Mouse (Mus musculus) MN1 (cell line): Measurements from ENCODE around the gene Wasl.

ENCODE experiments used
- DNase-seq: peaks from one replicate; pipeline ENCODE4 v3.0.0-alpha.2; 2016; ENCODE audit warnings: low spot score

Wasl gene

GRCm38 (mm10) chr6:24645346-24646053 is 19.3 kb downstream of the Wasl start:
- DNase-seq, result no peak

DNA sequence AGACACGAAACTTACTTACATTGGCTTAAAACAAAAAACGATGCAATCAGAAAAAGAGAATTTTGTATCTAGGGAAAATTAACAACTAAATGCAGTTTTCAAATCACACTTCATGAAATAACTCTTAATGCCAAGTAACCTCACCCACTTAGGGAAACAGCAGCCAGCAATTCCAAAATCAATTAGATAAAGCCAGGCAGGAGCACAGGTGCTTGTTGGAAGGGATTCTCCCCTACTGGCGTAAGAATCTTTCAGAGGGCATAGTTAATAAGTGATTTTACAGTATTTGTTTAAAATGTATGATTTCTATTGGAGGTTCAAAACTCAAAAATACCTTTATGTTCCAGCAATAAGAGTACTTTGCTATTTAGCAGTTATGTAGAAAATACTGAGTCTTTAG is 21.8 kb downstream of the Wasl start:
- DNase-seq, result no peak

- DNase-seq, result no peak
Measured at GRCm38 (mm10) chr6:24642161-24642560, 22.6 kb downstream of the Wasl start.

- DNase-seq, result no peak
Measured at GRCm38 (mm10) chr6:24641286-24641685, 23.5 kb downstream of the Wasl start.

- no peak for DNase-seq
Measured at GRCm38 (mm10) chr6:24635814-24636213, 29.0 kb downstream of the Wasl start.

DNA sequence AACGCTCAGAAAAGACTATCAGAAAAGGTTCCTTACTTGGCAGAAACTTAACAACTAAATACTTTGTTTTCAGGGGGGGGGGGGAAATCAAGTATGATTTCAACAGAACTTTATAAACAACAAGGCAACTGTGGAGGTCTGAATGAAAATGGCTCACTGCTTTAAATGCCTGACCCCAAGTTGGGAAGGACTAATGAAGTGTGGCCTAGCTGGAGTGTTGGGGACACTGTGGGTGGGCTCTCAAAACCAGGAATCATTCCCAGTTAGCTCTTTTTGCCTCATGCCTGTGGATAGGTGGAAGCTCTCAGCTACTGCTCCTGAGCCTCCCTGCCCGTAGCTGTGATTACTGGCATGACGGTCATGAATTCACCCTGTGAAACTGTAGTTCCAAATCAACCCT is 30.7 kb downstream of the Wasl start:
- no peak for DNase-seq

DNA sequence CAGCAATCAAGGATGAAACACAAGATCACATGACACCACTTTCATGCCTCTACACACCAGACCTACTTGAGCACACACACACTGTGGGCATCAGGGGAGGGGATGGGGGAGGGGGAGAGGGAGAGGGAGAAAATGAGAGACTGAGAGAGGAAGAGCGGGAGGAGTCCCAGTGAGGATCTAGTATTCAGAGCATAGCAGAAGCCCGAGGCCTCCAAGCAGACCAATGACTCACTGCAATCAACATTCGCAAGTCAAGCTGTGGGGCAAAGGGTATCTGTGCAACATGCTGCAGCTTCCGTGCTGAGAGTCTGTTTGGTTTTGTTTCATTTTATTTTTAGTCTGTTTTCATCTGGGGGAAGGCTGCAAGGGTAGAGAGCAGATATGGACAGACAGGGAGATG is 32.7 kb downstream of the Wasl start:
- DNase-seq, result peak; percentile 18

GRCm38 (mm10) chr6:24628499-24628898 is 36.3 kb downstream of the Wasl start:
- peak; percentile 16 for DNase-seq

GRCm38 (mm10) chr6:24627586-24628030 is 37.2 kb downstream of the Wasl start:
- peak; percentile 79 for DNase-seq

DNA sequence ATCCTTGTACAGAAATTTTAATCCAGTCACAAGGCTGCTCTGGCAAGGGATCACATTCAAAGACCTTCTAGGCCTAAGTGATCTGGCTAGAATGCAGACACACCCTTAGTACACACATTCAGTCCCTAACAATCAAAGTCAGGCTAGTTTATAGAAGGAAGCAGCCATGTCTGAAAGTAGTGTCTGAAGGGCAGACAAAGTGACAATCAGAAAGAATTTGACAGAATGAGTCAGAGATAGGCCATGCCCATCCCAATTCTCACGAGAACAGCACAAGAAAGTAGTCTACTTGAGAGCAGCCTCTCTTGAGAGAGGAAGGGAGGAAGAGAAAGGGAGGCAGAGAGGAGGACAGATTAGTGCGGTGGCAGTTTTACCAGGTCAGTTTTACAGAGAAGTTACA is 42.7 kb downstream of the Wasl start:
- DNase-seq, result no peak

- no peak for DNase-seq
Measured at GRCm38 (mm10) chr6:24620936-24621335, 43.9 kb downstream of the Wasl start.

- no peak for DNase-seq
Measured at GRCm38 (mm10) chr6:24619285-24620045, 45.3 kb downstream of the Wasl start.

DNA sequence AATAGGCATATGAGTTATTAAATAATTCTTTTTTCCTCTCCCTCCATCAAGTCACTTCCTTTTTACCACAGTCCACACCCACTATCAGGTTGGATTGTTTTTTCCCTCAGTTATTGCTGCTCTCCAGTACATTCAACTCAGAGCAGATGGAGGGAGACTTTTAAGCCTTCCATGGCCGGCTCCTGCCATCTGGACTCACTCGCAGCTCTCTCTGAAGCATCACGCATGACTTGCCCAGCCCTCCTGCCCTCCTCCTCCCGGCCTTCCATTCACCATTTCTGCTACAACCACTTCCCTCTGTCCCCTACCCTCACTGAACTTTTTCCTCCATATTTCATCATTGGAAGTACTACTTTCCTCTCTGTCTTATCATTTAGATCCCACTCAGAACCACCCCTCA is 48.1 kb downstream of the Wasl start:
- DNase-seq, result no peak

DNA sequence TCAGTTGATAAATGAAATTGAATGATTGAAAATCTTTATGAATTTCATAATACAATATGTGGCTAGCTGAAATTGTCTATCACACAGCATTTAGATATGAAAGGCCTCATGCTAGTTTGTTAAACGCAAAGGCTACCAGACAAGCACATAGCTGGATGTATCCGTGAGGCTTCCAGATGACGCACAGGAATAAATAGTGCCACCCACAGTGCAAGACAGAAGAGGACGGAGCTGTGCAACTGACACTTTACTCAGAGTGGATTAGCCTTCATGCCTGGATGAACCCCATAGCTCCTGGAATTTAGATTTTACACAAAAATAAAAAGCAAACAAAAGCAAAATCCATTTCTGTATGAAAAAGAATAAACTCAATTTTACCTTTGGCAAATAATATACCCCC is 50.9 kb downstream of the Wasl start:
- no peak for DNase-seq

DNA sequence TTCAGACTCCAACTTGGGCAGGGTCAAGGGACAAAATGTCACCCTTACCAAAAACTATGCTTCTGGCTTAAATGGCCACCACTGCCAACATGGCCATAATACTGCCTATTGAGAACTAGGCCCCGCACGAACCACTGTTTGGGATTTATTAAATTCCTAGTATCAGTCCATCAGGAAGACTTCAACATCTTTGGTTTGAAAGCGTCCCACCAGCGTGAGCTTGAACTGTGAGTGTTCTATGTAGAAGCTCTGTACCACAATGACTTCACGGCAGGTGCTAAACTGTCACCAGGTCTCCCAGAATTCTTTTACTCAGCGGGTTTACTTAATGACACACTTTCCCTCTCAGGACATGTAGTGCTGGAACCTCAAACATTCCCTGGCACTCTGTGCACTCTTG is 51.5 kb downstream of the Wasl start:
- DNase-seq, result no peak

DNA sequence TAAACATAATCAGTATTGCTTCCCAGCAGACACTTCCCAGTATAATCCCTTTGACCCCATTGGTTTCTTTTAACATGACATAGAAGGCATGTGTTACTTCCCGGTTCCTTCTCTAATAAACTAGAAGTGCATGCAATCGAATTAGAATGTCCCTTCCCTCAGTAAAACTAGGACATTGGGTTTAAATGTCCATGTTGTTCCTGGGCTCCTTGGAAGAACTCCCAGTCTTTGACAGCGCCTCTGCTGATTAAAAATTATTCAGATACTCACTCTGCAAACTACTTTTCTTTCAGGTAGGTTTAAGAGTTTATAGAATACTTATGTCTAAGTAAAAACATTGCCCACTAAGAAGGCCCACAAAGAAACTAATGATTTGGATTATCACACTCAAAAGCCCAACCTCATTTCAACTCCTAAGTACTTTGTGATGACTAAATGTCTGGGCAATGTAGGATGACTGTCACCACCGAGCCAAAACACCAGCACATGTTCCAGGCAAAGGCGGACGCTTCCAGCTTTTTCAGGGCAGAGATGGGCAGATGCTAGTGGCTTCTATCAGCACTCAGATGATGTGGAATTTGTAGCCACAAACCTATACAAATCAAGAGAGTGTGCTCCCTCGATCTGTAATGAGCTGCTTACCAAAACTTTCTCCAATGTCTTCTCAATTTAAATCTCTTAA is 52.6 kb downstream of the Wasl start:
- no peak for DNase-seq

DNA sequence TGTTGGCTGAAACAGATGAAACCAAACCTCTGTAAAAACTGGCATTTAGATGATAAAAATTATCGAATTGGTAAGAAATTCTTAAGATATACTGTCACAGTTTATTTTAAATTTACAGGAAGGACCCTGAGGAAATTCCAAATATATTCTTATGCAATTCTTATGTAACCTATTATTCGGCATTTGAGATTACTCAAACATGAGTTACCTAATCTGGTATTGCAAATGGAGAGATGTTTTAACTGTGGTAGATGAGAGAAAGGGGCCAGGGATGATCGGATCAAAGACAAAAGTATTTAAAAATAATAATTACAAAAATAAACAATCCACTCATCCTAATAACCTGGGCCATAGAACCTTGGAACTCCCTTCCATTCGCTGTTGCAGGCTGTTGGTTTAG is 54.5 kb downstream of the Wasl start:
- no peak for DNase-seq

- DNase-seq, result no peak
Measured at GRCm38 (mm10) chr6:24609531-24609930, 55.3 kb downstream of the Wasl start.

GRCm38 (mm10) chr6:24608682-24609081 is 56.1 kb downstream of the Wasl start:
- DNase-seq, result no peak

- DNase-seq, result no peak
Measured at GRCm38 (mm10) chr6:24608129-24608528, 56.7 kb downstream of the Wasl start.

GRCm38 (mm10) chr6:24607531-24607930 is 57.3 kb downstream of the Wasl start:
- DNase-seq, result no peak

DNA sequence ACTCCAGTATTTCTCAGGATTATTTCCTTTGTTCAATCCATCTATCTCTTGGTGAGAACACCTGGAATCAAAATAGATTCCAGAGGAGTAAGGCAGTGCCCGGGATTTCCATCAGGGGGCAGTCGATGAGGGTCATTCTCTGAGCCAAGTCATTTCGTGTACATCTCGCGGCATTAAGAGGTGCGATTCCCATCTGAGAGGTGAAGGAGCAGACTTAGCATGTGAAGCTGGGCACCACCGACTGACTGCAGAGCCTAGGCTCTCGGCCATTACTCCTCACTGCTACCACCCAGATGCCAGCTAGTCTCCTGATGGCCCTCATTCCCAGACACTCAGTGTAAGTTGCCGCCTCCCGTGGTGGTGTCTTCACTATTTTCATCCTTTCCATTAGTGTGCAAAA is 58.3 kb downstream of the Wasl start:
- DNase-seq, result no peak

DNA sequence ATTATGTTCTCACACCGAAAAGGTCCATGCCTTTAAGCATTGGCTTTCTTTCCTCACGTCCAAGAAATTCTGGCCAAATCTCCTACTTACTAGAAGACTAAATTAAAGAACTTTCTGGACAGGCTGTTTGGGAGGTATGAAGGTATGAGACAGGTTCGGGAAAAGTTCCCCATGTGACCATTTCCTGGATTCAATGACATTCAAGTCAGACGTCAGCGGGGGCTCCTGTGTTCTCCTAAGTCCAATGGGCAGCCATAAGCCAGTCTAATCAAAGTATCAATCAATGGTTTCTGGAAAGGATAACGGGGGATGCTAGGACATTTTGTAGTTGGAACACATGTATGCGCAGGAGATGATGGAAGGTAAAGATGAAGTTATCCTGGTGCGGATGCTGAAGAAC is 59.2 kb downstream of the Wasl start:
- DNase-seq, result no peak
